Mouse (Mus musculus): ENCODE data around the gene Mrps18b. TPM values are rescaled to one million over a fixed set of nuclear protein-coding genes. Genes with fewer than 3 reads are reported as not detected.

Mrps18b gene
- polyA plus RNA-seq, 1 experiment from 2014 or later, result 67.1 TPM

DNA sequence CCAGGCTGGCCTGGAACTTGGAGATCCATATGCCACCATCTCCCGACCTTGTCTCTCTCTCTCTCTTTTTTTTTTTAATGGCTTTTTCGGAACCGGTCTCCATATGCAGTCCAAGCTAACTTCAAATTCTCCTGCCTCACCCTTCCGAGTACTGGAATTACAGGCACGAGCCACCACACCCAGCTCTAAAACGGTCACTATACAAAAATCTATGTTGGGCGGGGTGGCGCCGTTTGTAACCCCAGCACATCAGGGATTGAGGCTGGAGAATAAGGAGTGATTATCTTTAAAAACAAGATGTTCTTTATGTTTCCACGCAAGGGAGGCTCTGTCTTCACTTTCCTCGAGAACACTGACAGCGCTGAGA, 55.4 kb downstream of the Mrps18b start:
- 4% methylated on average over 12 of the region's 12 CpGs for WGBS
- Histone ChIP-seq H3K4me3 (replicated peaks) (peak overlapping the region; percentile 73), H3K4me2 (peak overlapping the region; percentile 57), H3K27me3 (replicated peaks) (no peaks in the 10 kb centered on the region), H3K9ac (replicated peaks) (peak overlapping the region; percentile 82), H3K9me3 (replicated peaks) (no peaks in the 10 kb centered on the region), H3K36me3 (peaks cover 24% of the 10 kb centered on the region), H3K4me1 (peaks cover 30% of the 10 kb centered on the region), H3K27ac (replicated peaks) (peak overlapping the region; percentile 97)
- no peak for ATAC-seq (ENCODE audit: low FRiP score)

MicroRNA genes within 50 kb of the gene (microRNA counts, 519-probe panel; counts per million panel counts)
- microRNA mmu-miR-1894-3p (not detected), microRNA mmu-miR-1894-5p (1,367 counts per million, percentile 11 among the panel's probes with 10 or more counts), microRNA mmu-miR-877 (1,819 counts per million, percentile 32 among the panel's probes with 10 or more counts)

Small RNA genes lying within 50 kb of the gene (microRNA-seq; reads per million reads assigned to microRNA genes)
- gene Gm28033 (0.69 reads per million), gene Mir1894 (not detected), gene Mir877 (57.6 reads per million, percentile 45 among the genes with 10 or more reads in this experiment)

Other genes with a start within 250 kb of the Mrps18b start
- 12.8 and 17.9 TPM in 2 replicates for gene Vars2, start 248.8 kb downstream of the Mrps18b start, polyA plus RNA-seq (2015; fragmentation: Nextera tagmentation; extraction: Ambion mirVana)
- 24.1 and 30.7 TPM in 2 replicates for gene Gtf2h4, start 242.7 kb downstream of the Mrps18b start, polyA plus RNA-seq (2015; fragmentation: Nextera tagmentation; extraction: Ambion mirVana)
- gene Ddr1, start 211.8 kb downstream of the Mrps18b start, polyA plus RNA-seq (2015; fragmentation: Nextera tagmentation; extraction: Ambion mirVana), result 73.8 and 76.4 TPM in 2 replicates
- gene Ier3, start 94.7 kb downstream of the Mrps18b start, polyA plus RNA-seq (2015; fragmentation: Nextera tagmentation; extraction: Ambion mirVana), result 14.9 and 15.5 TPM in 2 replicates
- gene Flot1, start 93.2 kb downstream of the Mrps18b start, polyA plus RNA-seq (2015; fragmentation: Nextera tagmentation; extraction: Ambion mirVana), result 131 and 141 TPM in 2 replicates
- 1,339 and 1,471 TPM in 2 replicates for gene Tubb5, start 78.1 kb downstream of the Mrps18b start, polyA plus RNA-seq (2015; fragmentation: Nextera tagmentation; extraction: Ambion mirVana)
- gene Mdc1, start 74.9 kb downstream of the Mrps18b start, polyA plus RNA-seq (2015; fragmentation: Nextera tagmentation; extraction: Ambion mirVana), result 7.9 and 9.7 TPM in 2 replicates
- 17.6 and 26.7 TPM in 2 replicates for gene Nrm, start 55.1 kb downstream of the Mrps18b start, polyA plus RNA-seq (2015; fragmentation: Nextera tagmentation; extraction: Ambion mirVana)
- gene Ppp1r18, start 50.8 kb downstream of the Mrps18b start, polyA plus RNA-seq (2015; fragmentation: Nextera tagmentation; extraction: Ambion mirVana), result 19.3 and 25.1 TPM in 2 replicates
- gene Dhx16, start 36.6 kb downstream of the Mrps18b start, polyA plus RNA-seq (2015; fragmentation: Nextera tagmentation; extraction: Ambion mirVana), result 26.8 and 30.5 TPM in 2 replicates
- gene 2310061I04Rik, start 19.0 kb downstream of the Mrps18b start, polyA plus RNA-seq (2015; fragmentation: Nextera tagmentation; extraction: Ambion mirVana), result 59.2 and 75.2 TPM in 2 replicates
- gene Atat1, start 6.3 kb downstream of the Mrps18b start, polyA plus RNA-seq (2015; fragmentation: Nextera tagmentation; extraction: Ambion mirVana), result 259 and 319 TPM in 2 replicates
- 36.7 and 40.8 TPM in 2 replicates for gene Ppp1r10, start within 50 bp of the Mrps18b start, polyA plus RNA-seq (2015; fragmentation: Nextera tagmentation; extraction: Ambion mirVana)
- 78.4 and 90.3 TPM in 2 replicates for gene Abcf1, start 53.4 kb upstream of the Mrps18b start, polyA plus RNA-seq (2015; fragmentation: Nextera tagmentation; extraction: Ambion mirVana)
- 67.4 and 73.0 TPM in 2 replicates for gene Gnl1, start 63.5 kb upstream of the Mrps18b start, polyA plus RNA-seq (2015; fragmentation: Nextera tagmentation; extraction: Ambion mirVana)
- 78.5 and 87.9 TPM in 2 replicates for gene Prr3, start 63.8 kb upstream of the Mrps18b start, polyA plus RNA-seq (2015; fragmentation: Nextera tagmentation; extraction: Ambion mirVana)
- gene H2-T24, start 104.2 kb upstream of the Mrps18b start, polyA plus RNA-seq (2015; fragmentation: Nextera tagmentation; extraction: Ambion mirVana), result 8.6 and 10.0 TPM in 2 replicates
- gene H2-T23, start 116.5 kb upstream of the Mrps18b start, polyA plus RNA-seq (2015; fragmentation: Nextera tagmentation; extraction: Ambion mirVana), result 5.3 and 13.9 TPM in 2 replicates
- gene H2-T22, start 126.4 kb upstream of the Mrps18b start, polyA plus RNA-seq (2015; fragmentation: Nextera tagmentation; extraction: Ambion mirVana), result 7.3 and 12.5 TPM in 2 replicates
- gene Gm6034, start 126.6 kb upstream of the Mrps18b start, polyA plus RNA-seq (2015; fragmentation: Nextera tagmentation; extraction: Ambion mirVana), result not detected in 2 replicates
- 0.22 TPM in 1 of 2 replicates, not detected in the other for gene Gm11127, start 142.0 kb upstream of the Mrps18b start, polyA plus RNA-seq (2015; fragmentation: Nextera tagmentation; extraction: Ambion mirVana)
- not detected in 2 replicates for gene Gm19684, start 205.3 kb upstream of the Mrps18b start, polyA plus RNA-seq (2015; fragmentation: Nextera tagmentation; extraction: Ambion mirVana)
- gene Gm7030, start 213.0 kb upstream of the Mrps18b start, polyA plus RNA-seq (2015; fragmentation: Nextera tagmentation; extraction: Ambion mirVana), result not detected in 2 replicates

Measured in neural tube, embryonic 15.5 days (tissue).